Mouse (Mus musculus) frontal cortex, postnatal 14 days (tissue): Measurements from ENCODE around the gene Tgfbr3.
"Not testable (repeated sequence)": the region's sequence is repeated elsewhere in the genome, so short reads cannot be mapped to it uniquely, and the experiment has no call there.

ENCODE experiments used
- DNase-seq, 2 experiments: peaks; one replicate each; pipeline ENCODE4 v3.0.0; 2022; ENCODE audit warnings: low spot score in 2 of 2

Tgfbr3 gene

DNA sequence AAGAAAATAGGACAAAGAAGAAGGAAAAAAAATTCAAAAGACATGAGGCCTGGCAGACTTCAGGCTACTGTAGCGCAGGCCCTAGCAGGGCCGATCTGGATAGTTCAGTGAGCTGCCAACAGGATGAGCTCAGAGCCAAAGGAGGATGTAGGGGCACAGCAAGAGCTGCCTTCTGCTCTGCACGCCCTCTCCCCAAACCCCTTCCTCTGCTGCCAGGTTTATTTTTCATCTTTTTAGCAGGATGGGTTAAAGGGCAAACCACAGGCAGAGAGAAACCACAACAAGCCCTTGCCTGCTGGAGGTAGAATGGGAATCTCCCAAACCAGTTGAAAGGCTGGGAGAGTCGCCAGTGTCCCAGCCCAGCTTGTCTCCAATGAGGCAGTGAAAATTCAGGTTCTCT, 10.2 kb downstream of the Tgfbr3 start:
- DNase-seq = no peak

DNA sequence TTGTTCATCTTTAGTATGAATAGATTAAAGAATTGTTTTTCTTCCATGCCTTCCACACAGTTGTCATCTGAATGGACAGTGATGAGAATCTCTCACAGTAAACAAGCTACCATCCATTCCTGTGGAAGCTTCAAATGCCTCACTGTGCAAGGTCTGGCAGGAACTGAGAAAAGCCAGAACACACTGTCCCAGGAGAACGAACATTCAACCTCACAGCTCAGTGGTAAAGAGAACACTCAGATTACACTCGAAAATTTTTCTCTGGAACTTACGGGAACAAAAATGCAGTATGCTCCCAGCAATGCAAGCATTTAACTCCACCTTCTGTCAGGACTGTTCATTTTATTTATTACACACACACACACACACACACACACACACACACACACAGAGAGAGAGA, 13.2 kb downstream of the Tgfbr3 start:
- DNase-seq = no peak

DNA sequence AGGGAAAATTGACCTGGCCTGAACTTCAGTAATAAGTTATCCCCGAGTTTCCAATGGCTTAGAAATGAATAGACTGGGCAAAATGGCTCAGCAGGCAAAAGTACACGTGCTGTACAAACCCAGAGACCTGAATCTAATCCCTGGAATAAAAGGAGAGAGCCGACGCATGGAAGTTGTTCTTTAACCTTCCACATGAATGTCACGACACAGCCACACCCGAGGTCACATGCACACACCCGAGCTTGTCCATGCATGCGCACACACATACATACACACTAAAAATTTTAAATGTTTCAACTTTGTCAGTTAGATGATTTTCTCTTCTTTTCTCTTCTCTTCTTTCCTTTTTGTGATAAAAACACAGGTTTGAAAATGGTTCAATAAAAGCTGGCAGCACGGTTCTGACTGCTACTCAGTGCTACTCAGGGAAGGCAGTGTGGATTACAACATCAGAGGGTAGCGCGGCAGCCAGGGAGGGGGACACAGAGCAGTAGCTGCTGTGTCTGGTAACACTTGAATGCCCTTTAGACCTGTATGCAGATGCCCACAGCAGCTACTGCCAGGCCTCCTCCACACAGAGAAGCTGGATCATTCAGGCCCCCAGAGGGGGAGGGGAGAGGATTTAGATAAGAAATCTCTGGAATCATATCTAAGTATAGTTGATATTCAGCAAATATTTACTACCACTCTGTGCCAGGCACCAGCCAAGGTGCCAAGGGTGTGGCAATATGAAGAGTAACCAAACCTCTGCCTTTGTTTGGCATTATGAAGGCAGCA, 17.0 kb downstream of the Tgfbr3 start:
- no peak for DNase-seq

DNA sequence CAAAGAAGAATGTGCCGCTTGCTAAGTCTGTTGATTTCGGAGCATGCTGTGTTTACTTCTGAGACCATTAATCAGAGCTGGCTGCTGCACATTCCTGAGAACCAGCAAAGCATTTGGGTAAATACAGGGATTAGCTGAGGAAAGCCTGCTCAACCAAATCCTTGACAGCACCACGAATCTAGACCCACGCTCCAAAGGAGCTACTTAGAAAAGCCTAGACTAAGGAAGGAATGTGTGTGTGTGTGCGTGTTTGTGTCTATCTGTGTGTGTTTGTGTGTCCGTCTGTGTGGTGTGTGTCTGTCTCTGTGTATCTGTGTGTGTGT, 20.5 kb downstream of the Tgfbr3 start:
- no peak for DNase-seq

DNA sequence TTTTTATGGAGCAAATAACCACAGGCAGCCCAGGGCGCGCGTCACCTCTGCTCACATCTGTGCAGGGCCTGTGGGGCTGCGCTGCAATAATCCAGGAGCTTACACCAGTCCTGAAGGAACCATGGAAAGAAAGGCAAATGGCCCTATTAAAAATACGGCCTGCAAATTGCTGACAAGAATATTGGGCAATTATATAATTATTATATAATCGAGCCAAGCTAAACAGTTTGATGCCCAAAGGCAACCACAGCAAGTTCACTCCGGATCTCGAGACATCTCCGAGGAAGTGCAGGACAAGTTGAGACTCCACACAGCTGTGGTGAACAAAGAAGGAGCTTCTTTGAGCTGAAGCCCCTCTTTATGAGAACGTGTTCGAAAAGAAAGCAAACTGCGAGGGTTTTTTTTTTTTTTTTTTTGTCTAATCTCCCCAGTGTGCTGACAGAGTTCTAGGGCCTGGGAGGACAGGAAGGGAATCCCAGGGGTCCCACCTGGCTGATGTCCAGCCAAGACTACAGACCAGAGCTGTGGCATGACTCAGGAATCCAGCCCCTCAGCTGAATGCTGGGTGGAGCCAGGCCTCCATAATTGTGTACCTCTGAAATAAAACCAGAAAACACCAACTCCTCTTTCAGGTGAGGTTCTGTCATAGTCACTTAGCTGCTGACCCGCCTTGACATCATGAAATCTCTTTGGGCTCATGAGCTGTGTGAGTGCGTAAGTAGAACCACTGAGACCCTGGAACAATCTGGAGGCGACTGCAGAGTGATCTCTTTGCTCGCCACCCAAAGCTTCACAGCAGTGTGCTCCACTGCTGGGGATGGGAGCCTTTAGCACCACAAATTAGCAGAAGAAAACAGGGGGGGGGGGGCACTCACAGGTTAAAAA, 21.1 kb downstream of the Tgfbr3 start:
- no peak for DNase-seq

DNA sequence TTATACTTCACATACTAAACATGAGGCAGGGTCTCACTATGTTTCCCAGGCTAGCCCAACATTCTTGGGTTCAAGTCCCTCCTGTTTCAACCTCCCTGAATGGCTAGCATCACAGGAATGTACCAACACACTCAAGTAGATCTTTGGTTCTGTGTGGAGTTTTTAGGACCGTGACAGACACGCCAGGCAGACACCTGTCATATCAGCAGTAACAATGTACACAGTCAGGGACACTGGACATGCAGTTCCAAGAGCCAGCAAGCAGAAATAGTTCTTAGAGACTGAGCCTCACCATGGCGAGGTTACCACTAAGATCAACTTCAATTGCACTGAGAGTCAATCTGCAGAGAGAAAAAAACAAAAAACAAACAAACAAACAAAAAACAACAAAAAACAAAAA, 22.9 kb downstream of the Tgfbr3 start:
- DNase-seq = no peak

DNA sequence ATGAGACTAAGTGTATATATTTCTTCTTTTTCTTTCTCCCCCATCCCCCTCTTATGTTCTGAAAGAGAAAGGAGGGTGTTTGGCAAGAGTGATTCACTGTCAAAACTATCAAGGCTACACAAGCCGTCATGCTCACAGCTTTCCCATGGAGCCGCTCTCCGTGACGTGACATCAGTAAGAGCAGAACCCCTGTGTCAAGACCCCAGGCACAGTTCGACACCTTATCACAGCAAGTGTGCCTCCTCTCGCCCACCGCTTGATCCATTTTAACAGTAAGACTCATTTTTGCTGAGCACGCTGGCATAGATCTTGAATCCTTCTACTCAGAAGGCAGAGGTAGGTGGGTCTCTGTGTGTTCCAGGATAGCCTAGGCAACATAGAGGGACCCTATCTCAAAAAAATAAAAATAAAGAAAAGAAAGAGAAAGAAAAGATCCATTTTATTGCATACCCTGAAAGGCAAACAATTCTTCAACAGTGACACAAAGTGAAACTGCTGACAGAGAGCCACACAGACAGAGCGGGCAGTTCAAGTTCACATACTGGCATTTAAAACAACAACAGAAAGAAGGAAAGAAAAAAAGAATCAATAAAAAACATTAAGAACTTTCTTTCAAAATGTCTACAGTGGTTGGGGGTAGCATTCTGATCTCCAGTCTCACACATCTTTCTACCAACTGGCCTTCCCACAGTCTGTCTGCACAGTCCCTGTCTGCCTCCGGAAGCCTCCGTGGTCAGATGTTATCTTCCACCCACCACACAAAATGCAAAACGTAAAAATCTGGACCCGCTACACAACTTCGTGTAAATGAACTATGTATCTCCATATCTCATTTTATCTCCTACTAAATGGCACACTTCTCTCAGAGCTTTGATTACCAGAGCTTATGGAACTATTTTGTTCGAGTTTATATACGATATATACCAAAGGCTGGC, 24.7 kb downstream of the Tgfbr3 start:
- DNase-seq = no peak

DNA sequence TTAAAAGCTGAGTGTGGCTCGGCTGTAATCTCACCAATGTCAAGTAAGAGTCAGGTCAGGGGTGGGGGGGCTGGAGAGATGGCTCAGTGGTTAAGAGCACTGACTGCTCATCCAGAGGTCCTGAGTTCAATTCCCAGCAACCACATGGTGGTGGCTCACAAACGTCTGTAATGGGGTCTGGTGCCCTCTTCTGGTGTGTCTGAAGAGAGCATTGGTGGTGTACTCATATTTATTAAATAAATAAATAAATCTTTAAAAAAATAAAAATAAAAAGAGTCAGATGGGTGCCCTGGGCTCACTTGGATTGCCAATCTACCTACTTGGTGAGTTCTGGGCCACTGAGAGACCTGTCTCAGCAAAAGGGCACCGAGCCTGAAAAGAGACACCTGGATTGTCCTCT, 25.6 kb downstream of the Tgfbr3 start:
- no peak for DNase-seq

DNA sequence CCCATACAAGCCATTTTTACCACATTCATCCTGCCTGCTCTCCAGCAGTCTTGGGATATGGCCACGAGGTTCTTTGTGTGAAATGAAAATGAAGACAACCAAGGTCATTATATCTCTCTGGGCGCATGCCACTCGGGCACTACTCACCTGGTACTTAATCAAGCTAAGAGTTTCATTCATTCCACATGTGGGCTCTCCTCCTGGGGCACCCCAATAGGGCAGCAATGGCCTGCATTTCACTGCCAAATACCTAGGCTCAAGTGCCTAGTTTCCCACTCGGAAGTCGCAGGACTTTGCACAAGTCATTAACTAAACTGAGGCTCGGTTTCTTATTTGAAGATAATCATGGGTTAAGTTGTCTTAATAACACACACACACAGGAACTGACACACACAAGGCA, 27.5 kb downstream of the Tgfbr3 start:
- DNase-seq = no peak

DNA sequence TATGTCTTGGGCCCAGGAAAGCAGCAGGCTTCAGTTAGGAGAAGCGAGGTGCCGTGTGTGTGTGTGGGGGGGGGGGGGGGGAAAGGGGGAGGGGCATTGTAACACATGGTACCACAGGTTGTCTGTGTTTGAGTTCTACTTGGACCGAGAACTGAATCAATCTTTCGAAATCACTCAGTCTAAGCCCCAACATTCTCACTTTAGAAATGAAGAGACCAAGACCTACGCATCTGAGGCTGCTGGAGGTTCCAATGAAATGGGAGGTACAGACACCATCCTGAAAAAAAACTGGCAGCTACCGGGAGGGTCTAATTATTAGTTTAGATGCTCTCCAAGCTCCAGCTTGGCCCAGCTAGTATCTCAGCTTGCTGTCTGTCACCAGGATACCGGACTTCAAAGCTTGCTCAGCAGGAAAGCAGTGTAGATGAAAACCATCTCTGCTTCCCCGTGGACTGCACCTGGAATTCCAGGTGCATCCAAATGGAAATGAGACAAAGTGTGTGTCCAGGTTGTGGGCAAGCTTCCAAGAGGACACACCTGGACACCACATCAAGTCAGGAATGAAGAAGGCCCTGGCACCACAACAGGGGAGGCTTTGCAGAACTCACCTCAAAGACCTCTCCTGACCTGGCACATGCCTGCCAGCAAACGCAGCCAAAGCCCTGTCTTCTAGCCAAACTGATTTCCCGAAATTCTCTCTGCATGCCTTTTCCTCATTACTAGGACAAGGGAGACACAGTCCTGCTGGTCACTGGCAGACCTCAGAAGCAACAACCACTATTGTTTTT, 28.5 kb downstream of the Tgfbr3 start:
- no peak for DNase-seq

DNA sequence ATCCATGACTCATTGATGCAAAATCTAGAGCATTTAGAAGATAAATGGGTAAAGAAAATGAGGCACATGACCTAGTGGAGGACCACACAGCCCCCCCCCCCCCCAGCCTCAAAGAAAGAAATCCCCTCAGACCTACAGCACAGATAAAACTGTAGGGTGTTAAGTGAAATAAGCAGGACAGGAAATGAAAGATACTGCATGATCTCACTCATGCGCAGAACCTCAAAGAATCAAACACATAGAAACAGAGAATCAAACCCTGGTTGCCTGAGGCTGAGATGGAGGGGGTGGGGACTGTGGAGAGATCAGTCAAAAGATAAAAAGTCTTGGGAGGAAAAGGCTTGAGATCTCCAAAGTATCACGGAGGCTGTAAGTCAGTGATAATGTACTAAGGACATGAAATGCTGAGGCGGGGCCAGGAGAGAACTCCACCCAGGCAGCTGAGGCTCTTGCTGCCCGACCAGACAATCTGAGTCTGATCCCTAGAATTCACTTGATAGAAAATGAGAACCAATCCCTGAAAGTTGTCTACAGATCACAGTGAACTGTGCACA, 29.9 kb downstream of the Tgfbr3 start:
- no peak for DNase-seq

DNA sequence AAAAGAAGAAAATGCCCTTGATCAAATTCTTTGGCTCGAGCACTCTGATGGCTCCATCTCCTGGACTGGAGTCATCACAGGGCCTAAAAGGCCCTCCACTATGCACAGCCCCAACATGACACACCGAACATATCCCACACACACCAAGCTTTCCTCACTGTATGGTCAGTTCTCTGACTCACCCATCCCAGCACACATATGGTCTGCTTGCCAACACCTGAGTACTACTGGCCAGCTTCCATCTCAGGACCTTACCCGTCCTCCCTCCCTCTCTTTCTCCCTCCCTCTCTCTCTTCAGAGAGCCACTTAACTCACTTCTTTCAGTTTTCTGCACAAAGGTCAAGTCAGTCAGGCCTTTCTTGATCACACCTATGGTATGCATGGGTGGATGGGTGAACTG, 36.0 kb downstream of the Tgfbr3 start:
- DNase-seq = no peak

DNA sequence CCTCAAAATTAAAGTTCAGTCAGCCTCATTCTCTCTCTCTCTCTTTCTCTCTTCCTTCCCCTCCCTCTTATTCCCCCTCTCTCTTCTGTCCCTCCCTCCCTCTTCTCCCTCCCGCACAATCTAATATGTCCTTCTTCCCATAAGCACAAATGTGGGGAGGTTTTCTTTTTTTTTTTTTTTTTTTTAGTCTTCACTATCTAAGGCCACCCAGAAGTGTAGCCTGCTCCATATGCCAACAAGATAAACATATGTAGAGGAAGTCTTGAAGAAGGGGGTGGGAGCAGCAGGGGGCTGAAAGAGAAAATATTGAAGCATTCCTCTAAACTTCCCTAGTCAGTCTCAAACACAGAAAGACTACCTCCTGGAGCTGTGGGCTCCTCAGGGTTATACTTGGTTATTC, 37.0 kb downstream of the Tgfbr3 start:
- no peak for DNase-seq

DNA sequence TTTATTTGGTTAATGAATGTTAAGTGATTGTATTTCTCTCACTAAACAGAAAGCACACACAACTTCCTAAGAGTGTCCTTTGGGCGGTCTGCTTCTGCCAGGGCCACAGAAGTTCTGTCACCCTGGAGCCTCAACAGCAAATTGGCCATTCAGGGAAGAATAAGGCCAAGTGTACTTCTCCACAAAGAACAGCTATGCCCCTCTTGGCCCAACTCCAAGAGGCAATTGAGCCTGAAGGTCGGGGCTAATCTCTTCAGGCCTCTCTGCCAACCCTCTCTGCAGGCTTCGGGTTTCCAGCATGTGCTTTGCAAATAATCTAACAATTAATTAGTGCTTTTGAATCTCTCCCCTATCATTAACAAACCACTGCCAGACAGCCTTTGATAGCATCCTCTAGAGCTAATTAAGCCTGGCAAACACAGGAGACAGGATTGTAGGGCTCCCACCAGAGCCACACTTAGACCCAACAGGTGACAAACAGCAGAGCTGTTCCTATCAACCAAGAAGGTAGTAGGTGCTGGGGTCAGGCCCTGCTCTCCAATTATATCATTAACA, 37.6 kb downstream of the Tgfbr3 start:
- peak; percentile 29 to 43 for DNase-seq

DNA sequence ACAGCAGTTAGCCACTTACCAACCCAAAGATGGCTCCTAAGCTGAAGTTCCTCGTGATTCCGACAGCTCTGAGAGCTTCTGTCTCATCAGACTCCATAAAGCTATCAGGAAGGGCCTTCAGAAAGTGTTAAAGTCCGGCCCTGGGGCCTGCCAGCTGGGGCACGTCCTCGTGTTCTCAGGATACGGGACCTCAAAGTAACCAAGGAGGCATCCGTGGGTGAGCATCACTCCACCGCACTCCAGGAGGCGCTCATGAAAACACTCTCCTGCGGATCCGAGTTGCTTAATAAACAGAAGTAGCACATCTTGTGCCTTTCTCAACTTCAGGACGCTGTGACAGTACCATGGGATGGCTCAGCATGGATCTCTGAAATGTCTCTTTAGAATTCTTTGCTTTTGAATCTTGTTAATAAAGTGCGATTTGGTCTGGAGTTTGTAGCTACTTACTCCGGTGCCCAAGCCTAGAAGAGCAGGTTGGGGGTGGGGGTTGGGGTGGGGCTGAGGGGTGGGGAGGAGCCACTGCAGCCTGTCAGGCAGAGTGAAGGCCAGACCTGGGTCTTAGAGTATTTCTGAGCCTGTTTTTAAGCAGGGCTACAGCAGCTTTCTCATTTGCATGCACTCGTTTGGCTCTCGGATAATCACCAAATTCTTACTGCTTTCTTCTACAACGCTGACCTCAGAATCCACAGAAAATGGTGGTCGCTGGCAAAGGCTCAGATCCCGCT, 38.7 kb downstream of the Tgfbr3 start:
- DNase-seq = no peak

DNA sequence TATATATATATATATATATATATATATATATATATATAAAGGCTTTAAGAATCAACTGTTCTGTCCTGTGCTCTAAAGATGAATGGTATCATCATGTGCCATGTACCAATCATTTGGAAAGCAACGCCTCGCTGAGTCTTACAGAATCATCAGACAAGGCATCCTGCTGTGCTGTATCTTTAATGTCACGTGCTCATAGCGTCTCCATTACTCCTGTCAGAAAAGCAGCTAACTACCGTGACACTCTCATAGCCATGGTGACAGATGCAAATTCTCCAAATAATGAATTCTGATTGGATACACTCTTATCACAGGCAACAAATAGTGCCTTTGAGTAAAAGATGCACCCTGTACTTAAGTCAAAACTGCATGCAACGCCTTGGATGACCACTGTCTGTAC, 40.7 kb downstream of the Tgfbr3 start:
- no peak for DNase-seq

DNA sequence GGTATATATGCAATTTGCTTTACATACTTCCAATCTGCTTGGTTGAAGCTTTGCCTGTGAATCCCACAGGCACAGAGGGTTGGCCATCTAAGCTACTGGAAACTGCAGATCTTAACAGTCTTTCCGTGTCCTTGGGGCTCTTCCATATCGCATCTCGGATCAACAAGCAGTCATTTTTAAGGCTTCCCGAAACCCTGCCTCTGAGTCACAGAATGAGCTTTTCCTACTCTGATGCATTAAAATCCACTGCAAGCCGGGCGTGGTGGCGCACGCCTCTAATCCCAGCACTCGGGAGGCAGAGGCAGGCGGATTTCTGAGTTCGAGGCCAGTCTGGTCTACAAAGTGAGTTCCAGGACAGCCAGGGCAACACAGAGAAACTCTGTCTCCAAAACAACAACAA, 41.1 kb downstream of the Tgfbr3 start:
- not testable (repeated sequence) for DNase-seq

DNA sequence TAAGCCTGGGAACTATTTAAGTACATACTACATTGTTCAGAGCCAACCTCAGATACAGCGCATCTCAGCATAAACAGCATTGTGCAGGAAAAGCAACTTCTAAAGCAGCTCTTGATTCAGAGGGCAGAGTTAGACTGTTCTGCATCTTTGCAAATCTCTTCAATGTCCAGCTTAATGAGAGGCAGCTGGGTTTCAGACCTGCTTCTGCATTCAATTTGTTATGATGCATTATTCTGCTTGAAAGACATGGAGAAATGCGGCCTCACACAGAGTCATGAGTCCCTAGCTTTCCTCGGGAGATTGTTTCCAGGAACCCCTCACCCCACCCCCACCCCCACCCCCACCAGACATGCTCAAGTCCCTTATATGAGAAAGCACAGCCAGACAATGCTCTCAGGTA, 41.6 kb downstream of the Tgfbr3 start:
- no peak for DNase-seq

DNA sequence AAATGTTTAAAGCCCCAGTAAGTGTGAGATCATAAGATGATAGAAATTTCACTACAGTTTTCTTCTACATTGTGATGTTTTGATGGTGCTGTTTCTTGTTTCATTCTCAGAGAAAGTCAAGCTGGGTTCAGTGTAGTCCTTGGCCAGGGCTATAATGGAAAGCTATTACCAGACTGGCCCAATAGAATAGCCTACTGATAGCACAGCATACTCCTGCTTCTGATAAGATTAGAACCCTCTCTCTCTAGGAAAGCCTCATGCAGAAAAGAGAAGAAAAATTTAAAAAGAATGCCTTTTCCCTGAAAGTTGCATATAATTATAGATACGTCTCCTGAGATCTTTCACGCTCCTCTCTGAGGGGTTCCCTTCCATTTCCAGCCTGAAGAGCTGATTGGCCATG, 46.0 kb downstream of the Tgfbr3 start:
- no peak for DNase-seq

DNA sequence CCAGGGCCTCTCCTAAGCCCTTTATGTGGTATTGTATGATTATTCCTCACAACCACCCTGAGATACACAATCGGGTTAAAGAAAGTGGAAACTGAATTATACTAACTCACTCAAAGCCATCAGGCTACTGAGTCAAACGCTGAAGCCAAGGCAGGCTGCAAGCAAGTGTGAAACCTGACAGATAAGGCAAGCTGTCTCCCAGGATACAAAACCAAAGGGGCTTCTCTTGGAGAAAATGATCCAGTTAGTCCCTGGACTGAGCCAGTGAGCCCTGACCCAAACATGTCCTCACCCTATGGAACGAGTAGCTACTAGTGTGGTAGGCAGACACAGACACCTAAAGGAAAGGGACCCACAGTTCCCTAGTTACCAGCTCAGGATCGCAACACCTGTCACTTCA, 46.4 kb downstream of the Tgfbr3 start:
- DNase-seq = no peak
